Mouse (Mus musculus) cerebellum, adult 18-20 months (tissue): ENCODE measurements at regions not wholly inside any gene's neighbourhood (a gene's known extent, or its start where the extent isn't known, plus 50 kb on each side); places are given as distances from the start of the nearest gene placed in this dataset.

ENCODE experiments used
- DNase-seq, 2 experiments: peaks; one replicate each; pipeline ENCODE4 v3.0.0; 2021

GRCm38 (mm10) chr10:56597382-56597781, 220.3 kb downstream of the Gja1 start:
- DNase-seq, result no peak

GRCm38 (mm10) chr10:56598191-56598590, 221.1 kb downstream of the Gja1 start:
- DNase-seq, result no peak

DNA sequence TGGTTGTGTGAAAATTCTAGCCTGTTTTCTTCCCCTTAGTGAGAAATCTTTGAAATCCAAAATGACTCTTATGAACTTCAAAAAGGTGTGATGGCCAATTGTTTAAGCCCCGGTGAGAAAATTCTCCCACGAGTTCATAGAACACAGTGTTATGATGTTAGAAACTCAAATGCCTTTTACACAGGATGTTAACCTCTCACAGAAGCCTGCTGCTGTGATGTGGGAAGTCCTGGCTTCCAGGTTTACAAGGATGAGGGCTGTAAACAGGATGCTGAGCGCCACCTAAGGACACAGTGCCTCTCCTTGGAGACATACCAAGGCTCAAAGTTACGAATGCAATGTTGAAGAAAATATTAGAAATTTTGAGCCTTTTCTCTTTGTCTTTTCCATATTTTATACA, 222.8 kb downstream of the Gja1 start:
- DNase-seq, result no peak

GRCm38 (mm10) chr10:56611564-56612288, 234.6 kb downstream of the Gja1 start:
- peak; percentile 6 to 9 for DNase-seq

DNA sequence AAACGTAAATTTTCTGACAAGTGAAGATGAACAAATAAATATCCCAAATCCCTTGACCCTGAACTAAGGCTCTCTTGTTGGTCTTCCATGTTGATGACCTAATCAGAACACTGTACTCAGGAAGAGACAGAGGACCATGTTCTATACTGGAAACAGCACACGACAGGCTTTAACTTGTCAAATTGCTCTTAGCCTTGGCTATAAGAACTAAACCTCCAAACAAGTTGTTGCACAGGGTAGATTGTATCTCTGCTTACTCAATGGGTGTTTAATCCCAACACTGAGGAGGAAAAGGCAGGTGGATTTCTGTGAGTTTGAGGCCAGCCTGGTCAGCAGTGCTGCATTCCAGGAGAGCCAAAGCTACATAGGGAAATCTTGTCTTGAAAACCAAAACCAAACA, 265.5 kb downstream of the Gja1 start:
- DNase-seq, result no peak

DNA sequence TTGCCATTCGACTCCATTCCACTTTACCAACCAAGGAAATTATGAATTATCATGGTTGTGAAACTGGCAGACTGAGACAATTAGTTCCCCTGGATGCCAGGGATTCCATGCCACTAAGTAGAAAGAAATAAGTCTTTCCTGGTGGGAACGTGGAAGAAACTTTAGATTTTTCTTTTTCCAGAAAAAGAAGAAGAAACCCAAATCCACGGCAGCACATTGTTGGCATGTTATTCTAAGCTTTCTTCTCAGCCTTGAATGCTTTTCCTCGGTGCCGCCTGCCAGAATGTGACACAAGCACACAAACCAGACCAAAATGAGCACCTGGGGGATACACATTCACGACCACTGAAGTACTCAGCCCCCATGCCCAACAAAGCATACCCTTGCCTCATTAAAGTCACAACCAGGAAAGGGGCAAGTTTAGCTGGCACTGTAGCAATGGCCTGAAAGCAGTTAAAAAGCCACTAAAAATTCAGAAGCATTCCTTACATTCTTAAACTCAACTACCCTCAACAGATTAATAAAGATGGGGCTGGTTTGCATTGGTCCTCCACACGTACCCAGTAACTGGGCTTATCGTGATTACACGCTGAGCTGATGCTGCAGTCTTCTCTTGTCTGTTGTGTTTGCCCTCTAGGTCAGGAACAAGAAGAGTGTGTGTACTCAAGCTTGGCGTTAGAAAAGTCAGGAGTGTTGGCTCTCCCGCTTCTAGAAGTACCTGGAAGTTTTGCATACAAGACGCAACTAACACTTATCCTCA, 266.4 kb downstream of the Gja1 start:
- DNase-seq, result no peak

DNA sequence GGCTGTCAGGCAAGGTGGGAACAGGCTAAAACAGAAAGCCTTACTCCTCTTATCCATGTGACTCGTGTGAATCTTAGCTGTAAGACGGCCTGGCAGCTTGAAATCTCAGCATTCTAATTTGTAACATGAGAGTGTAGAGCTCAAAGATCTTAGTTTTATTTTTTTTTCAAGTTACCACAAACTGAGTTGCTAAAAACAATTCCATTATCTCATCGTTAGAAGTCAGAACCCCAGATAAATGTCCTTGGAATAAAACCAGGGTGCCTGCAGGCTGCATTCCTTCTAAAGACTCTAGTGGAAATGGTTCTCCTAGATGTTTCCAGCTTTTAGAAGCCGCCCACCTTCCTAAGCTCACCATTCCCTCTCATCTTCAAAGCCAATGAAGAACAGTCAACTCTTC, 283.4 kb downstream of the Gja1 start:
- no peak for DNase-seq

- DNase-seq, result no peak
Observed at GRCm38 (mm10) chr10:56673919-56674318, 296.8 kb downstream of the Gja1 start.

DNA sequence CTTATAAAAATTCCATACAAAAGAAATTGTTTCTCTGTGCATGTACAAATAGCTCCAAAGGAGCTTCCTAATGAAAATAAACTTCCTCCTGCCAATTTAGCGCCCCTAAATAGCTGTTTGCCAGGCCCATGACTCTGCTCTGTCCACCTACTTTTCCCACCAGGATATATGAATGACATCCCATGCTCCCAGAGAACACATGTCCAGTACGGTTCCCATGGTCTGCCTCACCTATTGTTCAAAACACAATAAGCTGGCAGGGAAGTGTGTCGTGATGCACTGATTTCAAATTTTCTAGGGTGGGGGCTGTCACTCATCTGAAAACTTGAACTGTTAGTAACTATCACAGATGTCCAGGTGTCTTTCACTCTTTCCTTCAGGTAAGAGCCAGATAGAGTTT, 305.8 kb downstream of the Gja1 start:
- no peak for DNase-seq

- DNase-seq, result no peak
Observed at GRCm38 (mm10) chr10:56685655-56686250, 308.6 kb downstream of the Gja1 start.

DNA sequence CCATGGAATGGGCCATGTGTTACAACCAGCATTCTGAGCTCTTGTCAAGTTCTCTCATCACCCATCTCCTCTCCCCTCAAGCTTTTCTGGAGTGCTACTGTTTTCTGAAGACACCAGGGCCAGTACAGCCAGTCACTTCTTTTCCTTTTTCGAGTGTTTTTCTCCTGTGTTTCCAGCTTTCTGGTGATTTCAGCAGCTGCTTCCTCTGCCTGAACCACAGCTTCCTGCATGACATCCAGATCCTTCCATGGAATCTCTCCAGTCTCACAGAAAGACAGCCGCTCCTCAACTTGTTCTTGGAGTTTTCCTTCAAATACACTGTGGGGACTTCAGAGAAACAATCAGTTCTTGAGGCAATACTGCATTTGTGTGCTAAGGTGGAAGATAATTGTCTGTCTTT, 314.3 kb downstream of the Gja1 start:
- DNase-seq, result no peak

GRCm38 (mm10) chr10:56695100-56695499, 318.0 kb downstream of the Gja1 start:
- no peak for DNase-seq

- DNase-seq, result peak in 1 of 2 experiments; percentile 3
Observed at GRCm38 (mm10) chr10:56700126-56700525, 323.0 kb downstream of the Gja1 start.

DNA sequence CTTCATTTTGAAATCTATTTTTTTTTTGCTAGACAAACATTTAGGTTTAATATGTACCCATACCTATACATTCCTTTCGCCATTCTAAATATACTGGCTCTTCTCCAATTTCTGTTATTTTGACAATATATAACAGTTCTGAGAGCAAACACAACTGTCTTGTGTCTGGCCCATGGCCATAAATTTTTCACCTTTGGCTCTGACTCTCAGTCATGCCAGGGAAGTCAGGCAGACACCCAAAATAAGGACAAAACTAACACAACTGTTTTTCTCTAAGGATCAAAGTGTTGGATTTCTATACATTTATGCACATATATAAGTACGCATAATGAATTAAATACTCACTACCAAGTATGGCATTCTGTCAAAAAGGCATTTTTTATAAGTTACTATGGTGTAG, 331.3 kb downstream of the Gja1 start:
- no peak for DNase-seq

DNA sequence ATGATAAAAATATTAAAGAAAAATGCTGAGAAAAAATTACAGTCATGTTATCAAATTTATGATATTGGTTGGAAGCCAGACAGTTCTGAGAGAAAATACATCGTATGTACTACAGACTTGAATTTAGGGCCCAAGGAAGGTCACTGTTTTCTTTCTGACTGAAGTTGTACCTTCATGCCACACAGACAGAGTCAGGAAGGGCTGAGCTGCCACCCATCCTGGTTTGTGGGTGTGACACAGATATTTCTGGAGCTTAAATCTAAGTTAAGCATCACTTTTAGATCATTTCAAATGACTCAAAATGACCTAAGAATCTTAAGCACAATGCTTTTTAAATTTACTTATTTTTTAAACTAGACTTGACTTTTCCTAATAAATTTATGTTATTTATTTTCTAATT, 331.8 kb downstream of the Gja1 start:
- DNase-seq, result no peak

GRCm38 (mm10) chr10:56712611-56713105, 335.5 kb downstream of the Gja1 start:
- DNase-seq, result no peak

DNA sequence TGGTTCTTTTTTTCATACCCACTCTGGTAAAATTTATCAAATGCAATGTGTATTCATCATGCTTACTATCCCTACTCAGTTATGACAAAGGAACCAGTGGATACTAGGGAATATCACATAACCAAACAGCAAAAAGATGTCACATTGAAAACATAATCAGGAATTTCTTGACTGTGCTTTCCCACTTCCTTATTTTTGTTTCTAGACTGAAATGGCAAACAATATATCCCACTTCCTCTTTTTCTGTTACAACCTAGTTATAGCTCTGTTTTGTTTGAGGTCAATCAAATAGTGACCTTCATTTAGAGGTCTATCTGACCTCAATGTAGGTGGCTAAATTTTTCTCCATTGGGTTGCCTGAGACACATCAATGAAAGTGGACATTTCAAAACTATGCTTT, 359.9 kb downstream of the Gja1 start:
- no peak for DNase-seq

GRCm38 (mm10) chr10:56739621-56740020, 362.5 kb downstream of the Gja1 start:
- no peak for DNase-seq

DNA sequence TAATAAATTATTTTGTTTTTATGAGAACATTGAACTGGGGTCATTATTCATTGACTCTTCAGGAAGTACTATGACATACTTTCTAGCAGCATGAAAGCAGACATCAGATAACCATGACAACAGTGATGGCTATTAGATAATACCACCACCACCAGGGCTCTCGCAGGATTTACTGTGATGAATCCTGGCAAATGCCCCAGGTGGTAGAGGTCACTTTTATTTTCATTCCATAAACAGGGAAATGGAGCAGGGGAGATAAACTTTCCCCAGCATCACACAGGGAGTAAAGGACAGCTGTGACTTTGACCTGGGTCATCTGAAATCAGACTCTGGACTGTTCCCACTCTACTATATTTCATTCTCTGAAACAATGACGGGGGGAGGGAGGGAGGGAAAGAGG, 375.0 kb downstream of the Gja1 start:
- no peak for DNase-seq

DNA sequence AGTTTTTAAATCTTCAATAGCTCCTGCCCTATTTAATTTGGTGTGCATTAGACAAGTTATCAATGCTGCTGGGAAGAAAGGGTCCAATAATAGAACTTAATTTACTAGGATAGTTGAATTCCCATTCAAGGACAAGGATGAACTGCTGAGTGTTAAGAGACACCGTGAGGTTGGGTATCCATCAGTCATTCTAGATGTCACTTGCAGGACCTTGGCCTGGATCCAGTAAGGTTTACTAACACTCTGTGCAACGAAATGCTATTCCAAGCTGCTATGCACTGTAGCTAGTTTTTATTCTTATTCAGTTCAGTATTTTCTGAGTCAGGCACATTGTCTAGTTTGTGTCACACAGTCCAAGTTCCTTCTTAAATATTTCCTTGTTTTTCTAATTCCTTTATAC, 376.4 kb downstream of the Gja1 start:
- no peak for DNase-seq

DNA sequence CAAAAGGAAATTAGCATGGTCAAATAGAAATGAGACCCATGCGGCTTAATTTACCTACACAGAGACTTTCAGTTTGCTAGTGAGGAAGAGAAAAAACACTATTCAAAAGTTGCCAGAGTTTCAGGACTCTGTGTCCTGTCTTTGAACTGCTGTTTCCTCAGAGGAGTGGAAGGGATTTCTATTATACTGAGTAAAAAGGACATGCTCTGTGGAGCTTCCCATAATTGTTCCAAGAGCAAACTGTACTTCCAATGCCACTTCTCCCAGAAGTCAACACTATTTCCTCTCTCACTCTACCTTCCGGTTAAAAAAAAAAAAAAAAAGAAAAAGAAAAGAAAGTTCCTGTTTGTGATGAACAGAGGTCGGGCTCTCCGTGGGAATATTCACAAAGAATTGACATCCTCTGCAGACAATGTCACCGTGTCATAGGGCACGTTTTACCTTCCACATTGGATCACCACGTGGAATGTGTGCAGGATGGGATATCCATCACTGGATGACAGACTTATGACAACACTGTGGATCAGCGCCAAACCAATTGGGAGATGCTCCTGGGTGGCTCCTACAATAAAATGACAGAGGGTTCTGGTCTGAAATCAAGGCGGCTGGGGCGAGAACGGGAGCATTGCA, 377.5 kb downstream of the Gja1 start:
- no peak for DNase-seq

DNA sequence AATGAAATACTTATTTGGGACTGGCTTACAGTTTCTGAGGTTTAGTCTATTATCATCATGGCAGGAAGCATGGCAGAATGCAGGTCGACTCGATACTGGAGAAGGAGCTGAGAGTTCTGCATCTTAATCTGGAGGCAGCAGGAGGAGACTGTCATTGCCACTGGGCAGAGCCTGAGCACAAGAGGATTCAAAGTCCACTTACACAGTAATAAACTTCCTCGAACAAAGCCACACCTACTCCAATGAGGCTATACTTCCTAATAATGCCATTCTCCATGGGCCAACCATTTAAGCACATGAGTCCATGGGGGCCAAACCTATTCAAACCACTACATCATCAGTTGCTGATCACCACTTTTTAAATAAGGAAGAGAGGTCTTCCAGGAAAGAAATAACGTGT, 393.5 kb downstream of the Gja1 start:
- no peak for DNase-seq

GRCm38 (mm10) chr10:56782265-56782664, 405.1 kb downstream of the Gja1 start:
- no peak for DNase-seq

- no peak for DNase-seq
Observed at GRCm38 (mm10) chr10:56783941-56784340, 406.8 kb downstream of the Gja1 start.
